Mouse (Mus musculus) right cerebral cortex, adult 18-20 months (tissue): ENCODE results near the gene Llcfc1.

Experiments used
- DNase-seq: peaks from one replicate; pipeline ENCODE4 v3.0.0; 2022; ENCODE audit warnings: mixed read lengths

Llcfc1 gene

DNA sequence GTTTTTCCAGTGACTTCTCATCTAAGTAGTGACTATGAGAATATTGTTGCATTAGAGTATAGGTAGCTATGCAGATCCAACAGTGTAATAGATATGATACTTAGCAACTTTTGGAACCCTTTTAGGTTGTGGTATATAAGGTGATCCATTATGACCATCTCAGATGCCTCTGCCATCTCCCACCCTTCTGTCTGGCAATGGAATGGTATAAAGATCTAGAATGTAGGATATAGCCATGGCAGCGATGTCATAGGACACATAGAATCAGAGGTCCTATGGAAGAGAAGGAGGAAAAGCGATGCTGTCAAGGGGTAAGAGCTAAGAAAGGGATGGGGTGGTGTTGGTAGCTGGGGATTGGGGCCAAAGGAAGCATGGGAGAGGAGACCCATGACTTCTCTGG, at the start of gene Llcfc1:
Llcfc1 (plus strand) TSS at position 301 of the 400 bp plus-strand sequence.
- DNase-seq: no peak

DNA sequence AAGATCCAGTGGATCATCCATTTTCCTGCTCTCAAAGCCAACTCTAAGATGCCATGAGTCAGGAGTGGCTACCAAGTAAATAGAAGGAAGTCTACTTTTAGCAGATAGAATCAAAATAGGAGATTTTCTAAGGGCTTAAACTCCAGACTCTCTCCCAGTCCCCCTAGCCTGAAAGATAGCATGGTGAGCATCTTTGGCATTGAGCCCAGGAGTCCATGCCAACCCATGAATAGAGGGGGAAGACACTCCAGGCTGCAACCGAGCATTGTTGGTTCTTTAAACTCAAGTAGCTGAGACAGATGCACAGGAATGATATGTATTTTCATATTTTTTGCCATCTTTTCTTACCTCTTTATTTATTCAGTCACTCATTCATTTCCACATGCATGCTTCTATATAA, 49.0 kb upstream of the Llcfc1 start:
- DNase-seq: no peak

DNA sequence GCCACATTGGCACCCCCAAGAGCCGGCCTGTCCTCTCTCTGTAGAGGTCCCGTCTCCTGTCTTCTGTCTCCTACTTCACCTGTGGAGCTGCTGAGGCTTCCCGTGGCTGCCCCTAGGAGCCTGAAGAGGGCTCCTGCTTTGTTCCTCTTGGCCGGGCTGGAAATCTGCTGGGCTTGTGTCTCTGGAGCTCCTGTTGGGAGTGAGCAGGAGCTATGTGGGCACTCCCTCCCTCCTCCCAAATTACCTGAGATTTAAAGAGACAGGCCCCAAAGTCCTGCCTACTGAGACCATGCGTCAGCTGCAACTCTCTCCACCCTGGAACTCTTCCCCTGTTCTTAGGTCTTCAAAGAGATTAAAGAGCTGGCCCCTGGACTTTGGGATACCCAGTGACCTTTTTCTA, 48.1 kb upstream of the Llcfc1 start, which contains the start of gene Trpv6:
Trpv6 (minus strand) TSS at position 228 of the 400 bp plus-strand sequence.
- DNase-seq: no peak

DNA sequence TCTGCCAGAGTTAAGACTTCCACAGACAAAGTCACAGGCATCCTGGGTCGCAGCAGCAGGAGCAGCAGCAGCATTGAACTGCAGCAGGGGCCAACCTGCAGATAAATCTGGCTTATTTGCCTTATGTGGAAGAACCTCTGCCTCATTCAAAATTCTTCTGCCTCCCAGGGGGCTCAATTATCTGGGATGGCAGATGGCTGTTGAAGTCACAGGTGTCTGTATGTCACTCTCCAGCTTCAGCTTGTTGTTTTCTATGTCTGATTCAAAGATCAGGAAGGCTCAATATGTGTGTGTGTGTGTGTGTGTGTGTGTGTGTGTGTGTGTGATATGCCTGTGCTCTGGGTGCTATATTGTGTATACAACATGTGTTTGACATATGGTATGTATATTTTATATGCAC, 46.8 kb upstream of the Llcfc1 start:
- no peak for DNase-seq

DNA sequence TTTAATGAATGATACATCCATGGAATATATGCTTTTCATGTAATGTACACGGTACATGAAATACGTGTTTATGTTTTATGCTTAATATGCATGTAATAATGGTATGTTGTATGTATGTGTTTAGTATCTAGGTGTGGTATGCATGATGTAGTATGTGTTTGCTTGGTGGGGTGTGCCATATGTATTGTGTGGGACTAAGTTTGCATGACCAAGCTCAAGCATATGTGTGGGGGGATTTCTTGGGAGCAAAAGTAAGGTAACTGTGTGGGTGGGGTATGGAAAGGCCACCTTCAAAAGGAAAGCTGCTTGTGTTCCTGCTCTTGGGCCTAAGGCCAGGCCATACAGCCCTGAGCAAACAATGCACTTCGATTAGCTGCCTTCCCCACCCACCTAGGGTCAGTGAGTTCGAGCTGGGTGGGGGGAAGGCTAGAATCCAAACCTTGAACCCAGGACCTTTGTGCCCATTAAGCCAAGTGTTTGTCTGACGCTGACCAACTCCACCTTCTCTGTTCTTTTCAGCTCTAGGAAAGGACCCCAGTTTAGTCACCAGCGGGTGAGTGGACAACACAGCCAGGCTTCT, 46.2 kb upstream of the Llcfc1 start:
- DNase-seq: no peak

DNA sequence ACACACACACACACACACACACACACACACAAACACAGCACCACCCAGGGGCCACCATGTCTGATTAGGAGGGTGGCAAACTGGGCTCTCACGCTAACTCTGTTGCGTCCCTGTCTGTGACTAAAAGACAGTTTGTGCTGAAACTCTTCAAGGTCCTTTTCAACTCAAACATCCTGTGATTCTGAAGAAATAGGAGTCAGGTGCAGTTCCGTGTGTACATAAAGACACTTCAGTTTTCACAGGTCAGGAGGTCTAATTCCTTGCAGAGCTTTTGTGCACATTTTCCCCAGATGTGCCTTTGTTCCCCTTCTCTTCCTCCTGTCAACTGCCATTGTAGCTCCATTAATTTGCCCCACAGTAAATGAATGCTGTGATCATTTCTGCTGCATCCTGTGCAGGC, 43.8 kb upstream of the Llcfc1 start:
- no peak for DNase-seq

DNA sequence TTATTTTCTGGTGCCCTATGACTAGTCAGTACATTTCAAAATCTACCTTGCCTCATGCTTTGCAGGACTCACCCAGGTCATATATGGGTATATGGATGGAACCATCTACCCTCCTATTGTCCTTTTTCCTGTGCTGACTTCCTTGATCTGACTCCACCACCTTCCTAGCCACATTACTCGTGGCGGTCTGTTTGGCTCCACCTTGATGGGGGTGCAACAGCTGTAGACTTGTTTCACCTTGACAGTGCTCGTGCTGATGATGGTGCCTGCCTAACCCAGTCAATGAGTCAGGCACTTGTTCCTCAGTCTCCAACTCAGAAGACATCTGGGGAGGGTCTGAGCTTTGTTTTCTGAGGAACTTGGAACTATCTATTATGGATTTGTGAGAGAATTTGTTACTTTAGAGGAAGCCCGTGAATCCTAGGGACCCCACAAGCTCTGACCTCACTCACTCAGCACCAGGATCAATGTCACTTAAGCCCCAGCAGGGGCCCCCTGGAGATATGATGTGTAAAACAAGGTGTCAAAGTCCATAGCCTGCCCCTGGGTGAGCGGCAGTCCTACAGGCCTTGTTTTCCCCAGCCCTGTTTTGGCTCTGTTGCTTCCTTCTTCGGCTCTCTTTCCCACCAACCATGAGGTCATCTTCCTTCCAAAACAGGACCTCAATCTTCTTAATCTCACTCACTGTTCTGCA, 42.9 kb upstream of the Llcfc1 start:
- no peak for DNase-seq

DNA sequence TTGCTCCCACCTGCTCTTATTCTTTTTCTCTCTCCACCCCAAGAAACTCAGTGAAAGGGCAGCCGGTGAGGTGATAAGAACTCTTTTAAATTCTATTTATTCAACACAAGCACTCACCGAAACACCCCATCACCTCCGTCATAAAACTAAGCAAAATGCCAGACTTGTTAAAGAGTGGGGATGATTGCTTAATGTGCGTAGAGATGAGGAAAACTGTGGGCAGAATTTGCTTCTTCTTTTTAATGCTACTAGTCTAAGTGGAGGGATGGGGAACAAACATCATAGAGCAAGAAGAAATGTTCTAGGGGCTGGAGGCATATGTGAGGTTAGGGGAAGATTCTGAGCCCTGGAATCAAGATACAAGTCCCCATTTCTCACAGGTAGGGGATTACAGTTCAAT, 41.5 kb upstream of the Llcfc1 start:
- no peak for DNase-seq

DNA sequence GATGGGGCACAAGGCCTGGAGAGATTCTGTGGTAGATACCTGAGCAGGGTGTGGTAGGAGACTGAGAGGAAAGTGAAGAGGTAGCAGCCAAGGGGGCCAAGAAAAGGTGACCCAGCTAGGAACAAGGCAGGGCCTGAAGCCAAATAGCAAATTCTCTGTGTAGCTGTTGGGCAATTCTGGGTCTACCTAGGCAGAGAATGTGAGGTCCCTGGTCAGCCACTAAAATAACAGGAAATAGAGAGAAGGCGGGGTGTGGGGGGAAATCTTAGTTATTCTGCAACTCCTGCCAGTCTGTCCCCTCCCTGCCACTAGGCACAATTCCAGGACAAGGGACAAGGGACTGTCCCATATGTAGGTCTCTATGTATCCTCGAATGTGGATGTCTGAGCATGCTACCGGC, 41.0 kb upstream of the Llcfc1 start:
- DNase-seq: no peak

DNA sequence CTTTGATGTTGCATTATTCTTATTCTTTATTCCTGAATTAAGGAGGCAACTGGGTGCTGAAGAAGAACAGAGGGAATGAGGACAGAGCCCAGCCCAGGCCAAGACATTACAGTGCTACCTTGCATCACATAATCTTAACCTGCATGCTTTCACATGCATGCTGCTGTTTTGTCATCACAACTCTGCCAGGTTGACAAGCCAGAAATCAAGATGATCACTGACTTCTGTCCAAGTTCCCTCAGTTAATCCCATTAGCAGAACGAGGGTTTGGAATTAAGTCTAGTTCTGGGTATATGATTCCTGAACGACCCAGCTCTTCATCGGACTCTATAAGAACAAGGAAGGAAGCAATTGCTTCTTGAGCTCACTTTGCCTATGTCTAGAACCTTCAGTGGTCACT, 38.0 kb upstream of the Llcfc1 start:
- DNase-seq: no peak

DNA sequence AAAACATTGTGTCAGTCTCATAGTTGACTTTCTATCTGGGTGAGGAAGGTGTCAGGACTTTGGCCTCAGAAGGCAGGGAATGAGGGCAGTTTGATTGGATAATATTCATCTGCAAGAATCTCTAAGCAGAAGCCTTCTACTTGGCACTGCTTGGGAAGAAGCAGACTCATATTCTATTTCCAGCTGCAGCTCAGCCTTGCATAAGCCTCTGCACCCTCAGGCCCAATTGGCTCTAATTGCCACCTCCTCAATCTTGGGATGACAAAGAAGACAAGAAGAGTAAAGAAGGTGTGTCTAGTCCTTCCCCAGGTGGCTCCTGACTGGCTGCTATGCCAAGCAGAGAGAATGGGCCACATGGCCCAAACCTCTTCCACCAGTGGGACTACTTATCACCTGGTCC, 37.6 kb upstream of the Llcfc1 start:
- no peak for DNase-seq

DNA sequence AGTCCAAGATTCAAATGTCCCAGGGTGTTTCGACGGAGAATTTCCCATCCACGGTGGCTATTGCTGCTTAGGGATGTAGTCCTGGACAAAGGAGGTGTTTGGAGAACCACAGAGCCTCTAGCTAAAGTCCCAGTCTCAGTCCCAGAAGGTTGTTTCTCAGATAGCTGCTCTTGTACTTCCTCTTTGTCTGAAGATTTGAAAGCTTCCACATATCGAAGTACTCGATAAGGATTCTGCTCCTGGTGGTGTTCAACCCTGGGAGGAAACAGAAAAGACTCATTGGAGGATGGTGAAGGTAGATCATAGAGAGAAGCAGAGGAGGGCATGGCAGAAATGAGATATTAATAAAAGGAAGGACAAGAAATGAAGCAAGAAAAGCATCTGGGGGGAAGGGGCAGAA, 31.1 kb upstream of the Llcfc1 start:
- DNase-seq: no peak

DNA sequence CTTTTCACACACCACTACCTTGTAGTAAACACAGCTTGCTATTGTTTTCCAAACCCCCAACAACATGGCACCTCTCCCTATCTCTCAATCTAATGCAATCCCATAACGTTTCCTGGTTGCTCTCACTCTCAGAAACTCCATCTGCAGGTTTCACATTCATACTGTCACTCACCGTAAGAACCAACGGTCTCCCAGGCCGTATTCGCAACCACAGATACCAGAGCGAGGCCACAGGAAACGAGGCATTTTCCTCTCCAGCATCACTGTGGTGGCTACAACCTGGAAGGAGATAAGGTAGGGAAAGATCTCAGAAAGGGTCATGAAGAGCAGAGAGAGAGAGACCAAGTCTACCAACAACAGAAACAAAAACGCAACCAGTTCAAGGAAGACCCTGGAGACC, 29.6 kb upstream of the Llcfc1 start:
- no peak for DNase-seq

DNA sequence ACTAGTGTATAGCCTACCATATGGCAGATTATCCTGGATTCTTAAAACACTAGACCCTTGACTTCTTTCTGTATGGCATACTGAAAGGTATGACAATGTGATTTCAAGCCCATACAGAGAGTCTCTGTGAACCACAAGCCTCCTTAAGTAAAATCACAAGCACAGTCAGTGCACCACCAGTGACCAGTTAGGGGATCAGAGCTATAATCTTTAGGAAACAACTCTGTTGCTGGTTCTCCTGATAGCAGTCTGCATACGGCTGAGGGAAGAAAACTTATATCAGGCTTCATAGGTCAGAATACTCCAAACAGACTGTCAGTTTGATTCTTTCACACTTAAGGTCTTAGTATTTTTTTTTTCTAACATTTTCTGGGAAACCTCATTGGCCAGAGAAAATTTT, 25.7 kb upstream of the Llcfc1 start:
- DNase-seq: no peak

DNA sequence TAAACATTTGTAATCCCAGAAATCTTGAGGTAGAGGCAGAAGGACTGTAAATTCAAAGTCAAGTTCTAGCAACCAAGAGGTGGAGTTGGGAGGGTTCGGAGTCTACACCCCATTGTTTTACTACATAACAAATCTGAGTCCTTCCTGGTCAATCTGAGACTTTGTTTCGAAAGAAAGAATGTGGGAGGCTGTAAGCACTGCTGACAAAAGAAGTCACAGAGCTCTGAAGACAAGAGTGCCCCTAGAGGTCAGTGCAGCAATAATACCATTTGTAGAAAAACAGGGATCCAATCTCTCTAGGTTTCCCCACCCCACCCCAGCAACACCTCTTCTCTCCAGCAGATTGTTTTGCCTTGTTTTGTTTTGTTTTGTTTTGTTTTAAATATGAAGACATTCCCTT, 21.9 kb upstream of the Llcfc1 start:
- DNase-seq: peak; percentile 3

DNA sequence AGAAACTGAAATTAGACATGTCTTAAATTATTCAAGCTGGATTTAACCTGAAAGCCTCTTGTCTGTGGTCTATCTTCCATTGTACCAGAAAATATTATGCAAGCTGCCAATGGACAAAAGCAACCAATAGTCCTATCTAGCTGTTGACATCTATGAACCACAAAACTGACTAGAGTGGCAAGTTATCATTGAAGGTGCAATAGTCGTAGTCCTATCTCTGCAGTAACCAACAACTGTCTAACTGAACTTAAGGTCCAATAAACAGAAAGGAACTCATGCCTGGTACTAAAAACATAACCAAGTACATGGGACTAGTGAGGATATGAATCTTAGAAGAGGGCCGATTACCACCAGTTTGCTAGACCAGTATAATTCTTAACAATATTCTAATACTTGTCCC, 7.7 kb upstream of the Llcfc1 start:
- no peak for DNase-seq

DNA sequence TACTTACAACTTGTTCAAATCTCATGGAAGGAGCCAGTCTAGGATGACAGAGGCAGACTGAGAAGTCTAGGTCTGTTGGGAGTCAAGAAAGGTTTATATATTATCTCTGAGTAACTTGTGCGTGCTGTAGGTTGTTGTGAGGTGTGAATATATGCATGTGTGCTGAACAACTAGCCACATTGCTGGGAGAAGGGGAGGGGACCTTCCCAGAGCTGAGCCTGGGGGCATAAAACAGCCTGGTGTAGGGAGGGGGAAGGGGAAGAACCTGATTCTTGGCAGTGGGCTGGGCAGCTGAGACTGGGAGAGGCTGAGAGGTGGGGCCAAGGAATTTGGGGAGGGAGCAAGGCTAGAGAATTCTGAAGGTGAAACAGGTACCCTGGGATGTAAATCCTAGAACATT, 3.6 kb upstream of the Llcfc1 start, which contains the start of gene Trpv5:
Trpv5 (minus strand) TSS at position 101 of the 400 bp plus-strand sequence.
- no peak for DNase-seq

DNA sequence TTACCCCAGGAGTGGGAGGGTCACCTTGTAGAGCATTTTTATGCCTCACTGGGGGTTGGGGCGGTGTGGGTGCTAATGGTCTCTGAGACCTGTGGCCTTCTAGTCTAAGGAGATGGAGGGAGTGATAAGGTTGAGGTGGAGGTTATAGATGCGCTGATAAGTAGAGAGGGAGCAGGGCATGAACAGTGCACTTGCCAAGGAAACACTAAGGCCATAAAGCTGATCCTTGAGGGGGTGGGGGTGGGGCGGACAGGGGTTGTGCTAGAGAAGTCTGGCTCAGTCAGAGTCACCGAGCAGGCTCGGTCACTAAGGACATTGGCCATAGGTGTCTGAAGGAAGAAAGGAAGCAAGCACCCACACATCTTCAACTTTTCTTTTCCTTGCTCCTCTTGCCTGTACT, 2.6 kb upstream of the Llcfc1 start:
- no peak for DNase-seq

DNA sequence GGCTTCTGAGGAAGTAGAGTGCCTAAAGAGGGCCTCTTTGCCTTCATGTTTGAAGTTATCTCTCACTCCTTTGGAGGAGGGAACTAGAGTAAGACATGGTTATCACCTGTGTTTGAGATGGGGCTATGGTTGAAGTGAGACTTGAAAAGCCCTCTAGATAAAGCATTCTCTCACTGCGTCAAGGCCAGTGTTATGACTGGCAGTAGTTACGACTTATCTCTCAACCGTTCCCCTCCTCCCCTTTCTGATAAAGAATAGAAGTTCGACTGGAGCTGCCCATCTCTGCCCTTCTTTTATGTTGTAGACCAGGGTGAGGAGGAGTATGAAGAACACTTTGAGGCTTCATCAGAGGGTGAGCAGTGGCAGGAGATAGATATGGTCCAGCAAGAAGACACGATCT, 680 bp downstream of the Llcfc1 start:
- DNase-seq: no peak

DNA sequence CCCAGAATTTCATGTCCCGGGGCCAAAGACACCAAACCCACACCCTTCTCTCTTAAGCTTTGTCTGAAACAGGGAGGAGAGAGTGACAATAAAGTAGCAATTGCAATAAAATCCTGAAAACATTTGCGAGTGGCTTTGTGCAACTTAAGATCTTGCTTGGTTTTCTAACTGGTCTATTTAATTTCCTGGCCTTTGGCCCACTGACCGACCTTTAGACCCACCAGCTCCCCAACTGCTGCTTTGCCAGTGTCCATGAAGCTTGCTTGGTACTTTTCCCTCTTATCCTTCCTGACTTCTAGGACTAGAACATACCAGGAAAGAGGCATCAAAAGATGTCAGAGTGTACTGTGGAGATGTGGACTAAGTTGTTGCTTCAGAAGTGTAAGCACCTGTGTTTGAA, 1.4 kb downstream of the Llcfc1 start:
- no peak for DNase-seq

DNA sequence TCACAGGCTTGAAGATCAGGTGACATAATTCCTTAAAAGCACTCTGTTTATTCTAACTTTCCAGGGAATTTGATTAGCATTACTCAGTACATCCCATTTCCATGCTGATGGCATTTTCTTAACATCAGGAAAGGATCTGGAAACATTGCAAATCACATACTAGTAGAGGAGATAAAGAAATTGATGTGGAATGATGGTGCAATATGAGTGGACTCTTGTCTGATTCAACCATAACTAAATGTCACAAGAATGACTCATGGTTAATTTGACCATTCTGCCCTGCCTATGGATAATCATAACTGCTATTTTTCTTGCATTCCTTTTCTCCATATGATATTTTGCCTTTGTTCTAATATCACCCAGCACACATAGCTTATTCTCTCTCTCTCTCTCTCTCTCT, 8.0 kb downstream of the Llcfc1 start:
- DNase-seq: no peak

DNA sequence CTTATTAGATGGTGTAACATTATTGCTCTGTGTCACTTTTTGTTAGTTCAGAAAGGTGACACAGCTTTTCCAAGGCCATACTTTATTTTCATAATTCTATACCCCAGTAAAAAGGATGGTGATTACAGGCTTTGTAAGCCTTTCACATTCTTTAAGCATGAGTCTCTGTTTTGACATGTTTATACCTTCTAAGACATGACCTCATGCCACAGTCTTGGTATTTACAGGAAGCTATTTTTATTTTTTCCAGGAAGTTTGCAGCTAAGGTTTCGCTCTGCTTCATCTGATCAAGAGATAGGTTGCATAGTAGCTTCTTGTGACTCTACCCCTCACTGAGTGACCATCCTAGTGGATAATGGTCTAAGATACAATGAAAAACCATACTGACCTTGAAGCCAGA, 10.2 kb downstream of the Llcfc1 start:
- no peak for DNase-seq

DNA sequence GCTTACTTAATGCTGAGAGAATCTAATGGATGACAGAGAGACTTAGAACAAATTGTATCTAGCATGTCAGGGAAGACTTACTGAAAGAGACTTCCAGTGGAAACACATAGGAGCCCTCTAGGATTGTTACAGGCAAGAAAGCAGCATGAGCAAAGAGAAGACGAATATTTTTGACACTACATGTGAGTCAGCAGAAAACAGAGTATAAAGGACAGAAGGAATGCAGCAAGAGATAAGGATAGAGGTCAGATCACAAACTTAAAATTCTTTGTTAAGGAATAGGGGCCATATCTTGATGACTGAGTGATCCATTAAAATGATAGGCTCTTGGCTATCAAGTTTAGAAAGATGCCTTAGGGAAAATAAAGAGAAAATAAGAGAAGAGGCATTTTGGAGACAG, 17.0 kb downstream of the Llcfc1 start:
- DNase-seq: no peak

DNA sequence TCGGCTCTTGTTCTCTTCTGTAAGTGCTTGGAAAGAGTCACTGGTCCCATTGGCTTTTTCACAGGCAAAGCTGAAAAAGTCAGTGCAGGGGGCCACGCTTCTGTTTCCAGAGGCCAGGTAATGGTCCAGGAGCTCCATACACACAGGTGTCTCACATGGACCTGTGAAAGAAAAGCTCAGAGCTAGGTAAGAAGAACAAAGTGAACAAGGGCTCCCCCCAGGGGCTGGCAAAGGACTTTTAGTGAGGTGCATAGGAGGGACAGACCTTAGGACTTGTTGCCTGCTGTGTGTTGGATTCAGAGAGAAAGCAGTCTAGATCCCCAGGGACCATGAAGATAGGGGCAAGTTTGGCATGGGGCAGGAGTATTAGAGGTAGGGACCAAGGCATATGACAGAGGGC, 18.7 kb downstream of the Llcfc1 start:
- no peak for DNase-seq

DNA sequence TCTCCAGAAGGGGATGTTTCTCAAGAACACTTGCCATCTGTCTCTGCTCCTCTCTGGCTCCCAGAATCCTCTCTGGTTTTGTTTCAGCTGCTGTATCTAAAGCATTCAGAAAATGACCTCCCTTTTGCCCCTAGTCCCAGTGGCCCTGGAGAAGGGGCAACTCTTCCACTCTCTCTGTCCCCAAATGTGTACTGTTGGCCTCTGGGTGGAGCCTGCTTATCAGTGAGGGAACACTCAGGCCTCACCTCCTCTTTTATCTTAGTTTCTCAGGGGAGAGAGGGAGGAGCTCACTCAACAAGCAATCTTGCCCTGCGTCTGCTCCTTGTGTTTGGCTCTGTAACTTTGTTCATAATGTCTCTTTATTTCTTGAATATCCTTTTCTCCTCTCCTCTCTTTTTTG, 19.9 kb downstream of the Llcfc1 start, which contains the start of gene Kel:
Kel (minus strand) TSS at position 217 of the 400 bp plus-strand sequence.
- no peak for DNase-seq
